Mouse (Mus musculus) ES-Bruce4 (cell line): Measurements from ENCODE around the gene Ndufs1.

ENCODE experiments used
- CTCF ChIP-seq: IDR thresholded peaks from one replicate; pipeline ENCODE4 v1.8.1; 2011; ENCODE audit warnings: low read depth, low read length
- EP300 ChIP-seq: IDR thresholded peaks from 2 replicates; pipeline ENCODE4 v1.6.1; 2011; ENCODE audit warnings: low read depth, low read length; ENCODE audit not compliant: insufficient read depth
- POLR2A ChIP-seq: IDR thresholded peaks from one replicate; pipeline ENCODE4 v1.8.1; 2011; ENCODE audit warnings: low read length; ENCODE audit not compliant: insufficient read depth

- TF ChIP-seq CTCF (no peak), POLR2A (no peak), EP300 (no peak)
These were observed 73.7 kb downstream of the Ndufs1 start for GRCm38 (mm10) chr1:63102758-63103451.
